Mouse (Mus musculus): ENCODE measurements around the gene Pgm2. TPM values are rescaled to one million over a fixed set of nuclear protein-coding genes. Genes with fewer than 3 reads are reported as not detected.
A peak's percentile ranks its signal among the peaks of the same experiment; 100 is the strongest.

The Pgm2 gene
- polyA plus RNA-seq, 1 experiment, result 13.0 TPM

DNA sequence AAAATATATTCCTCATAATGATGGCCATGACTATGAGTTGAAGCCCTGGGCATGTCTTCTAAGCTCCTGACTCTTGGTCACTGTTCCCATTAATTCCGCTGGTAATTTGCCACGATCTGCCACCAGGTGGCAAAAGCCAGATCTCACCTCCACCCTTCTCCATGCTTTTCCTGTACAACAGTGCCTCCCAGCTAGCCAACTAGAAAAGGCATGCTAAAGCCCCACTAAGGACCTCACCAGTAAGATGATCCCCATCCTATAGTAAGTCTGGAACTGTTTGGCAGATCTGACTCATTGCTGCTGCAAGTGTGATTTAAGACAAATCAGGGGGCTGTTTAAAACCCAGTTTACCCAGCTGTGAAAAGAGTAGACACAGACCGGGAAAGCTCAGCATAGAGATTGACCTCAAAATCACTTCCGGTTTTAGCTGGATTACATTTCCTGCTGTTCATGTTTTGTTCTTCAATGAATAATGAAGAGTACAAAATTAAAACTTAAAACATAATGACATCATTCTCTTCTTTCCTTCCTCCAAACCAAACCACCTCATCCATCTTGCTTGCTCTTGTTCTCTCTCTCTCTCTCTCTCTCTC is 22.6 kb upstream of the Pgm2 start:
- Histone ChIP-seq H3K79me2 (ENCODE audit: control insufficient read depth, insufficient read depth) (no peaks in the 10 kb centered on the region), H3K4me3 (no peak overlapping the region), H3ac (ENCODE audit: control insufficient read depth, insufficient read length) (no peak overlapping the region), H3K36me3 (ENCODE audit: control insufficient read depth, insufficient read depth) (no peaks in the 10 kb centered on the region), H3K4me2 (ENCODE audit: low read depth) (peak overlapping the region; percentile 64), H3K27me3 (ENCODE audit: control insufficient read depth, insufficient read depth, insufficient read length) (no peaks in the 10 kb centered on the region)
- TF ChIP-seq SRF (IDR thresholded peaks at IDR 0.05; ENCODE audit: control insufficient read depth, insufficient read length, low read depth) (no peak), REST (IDR thresholded peaks at IDR 0.05; ENCODE audit: insufficient read depth, insufficient read length) (no peak), POLR2AphosphoS2 (IDR thresholded peaks at IDR 0.05; ENCODE audit: insufficient read length, low read depth) (no peak), MYOG (IDR thresholded peaks at IDR 0.05; ENCODE audit: control insufficient read depth in 1 of 3, insufficient read depth in 1 of 3, insufficient read length in 2 of 3, low read depth in 2 of 3) (no peak), POLR2A (IDR thresholded peaks at IDR 0.05; ENCODE audit: insufficient read length, low read depth) (no peak), MAX (IDR thresholded peaks at IDR 0.05; ENCODE audit: low read depth) (no peak), USF1 (IDR thresholded peaks at IDR 0.05; ENCODE audit: low read depth) (no peak), CEBPB (IDR thresholded peaks at IDR 0.05; ENCODE audit: insufficient read depth, poor library complexity, severe bottlenecking) (no peak), TCF3 (IDR thresholded peaks at IDR 0.05; ENCODE audit: insufficient read length, low read depth) (no peak), TCF12 (IDR thresholded peaks at IDR 0.05; ENCODE audit: insufficient read depth, poor library complexity, severe bottlenecking) (no peak), MYOD1 (IDR thresholded peaks at IDR 0.05; ENCODE audit: control insufficient read depth in 1 of 3, insufficient read length in 2 of 3, low read depth in 2 of 3) (no peak), E2F4 (IDR thresholded peaks at IDR 0.05; ENCODE audit: insufficient read depth) (no peak)

GRCm38 (mm10) chr5:64070742-64071476 is 21.8 kb upstream of the Pgm2 start:
- Histone ChIP-seq H3K36me3 (ENCODE audit: control insufficient read depth, insufficient read depth) (no peaks in the 10 kb centered on the region), H3K79me2 (ENCODE audit: control insufficient read depth, insufficient read depth) (no peaks in the 10 kb centered on the region), H3ac (ENCODE audit: control insufficient read depth, insufficient read length) (no peak overlapping the region), H3K27me3 (ENCODE audit: control insufficient read depth, insufficient read depth, insufficient read length) (no peaks in the 10 kb centered on the region), H3K4me3 (no peak overlapping the region), H3K4me2 (ENCODE audit: low read depth) (peak overlapping the region; percentile 64)
- TF ChIP-seq USF1 (IDR thresholded peaks at IDR 0.05; ENCODE audit: low read depth) (peak; percentile 64), MYOD1 (IDR thresholded peaks at IDR 0.05; ENCODE audit: control insufficient read depth in 1 of 3, insufficient read length in 2 of 3, low read depth in 2 of 3) (no peak)

DNA sequence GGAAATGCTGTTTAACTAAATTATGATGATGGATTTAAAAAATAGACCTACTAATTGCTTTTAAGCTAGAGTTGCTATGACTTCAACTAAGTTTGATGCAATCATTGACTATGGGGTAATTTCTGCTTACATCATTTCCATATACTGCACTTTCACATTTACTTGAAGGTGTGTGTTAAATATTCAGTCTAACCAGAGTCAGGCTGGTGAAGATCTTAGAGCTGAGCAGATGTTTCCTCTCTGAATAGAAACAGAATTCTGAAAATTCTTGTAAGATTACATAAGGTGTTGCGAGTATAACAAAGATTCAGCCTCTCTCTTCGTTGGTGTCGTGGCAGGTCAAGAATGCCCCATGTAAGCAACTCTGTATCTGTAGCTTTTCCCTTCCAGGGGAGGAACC is 18.3 kb upstream of the Pgm2 start:
- Histone ChIP-seq H3K4me3 (no peak overlapping the region), H3K4me2 (ENCODE audit: low read depth) (no peak overlapping the region), H3K27me3 (ENCODE audit: control insufficient read depth, insufficient read depth, insufficient read length) (no peaks in the 10 kb centered on the region), H3ac (ENCODE audit: control insufficient read depth, insufficient read length) (no peak overlapping the region), H3K79me2 (ENCODE audit: control insufficient read depth, insufficient read depth) (no peaks in the 10 kb centered on the region), H3K36me3 (ENCODE audit: control insufficient read depth, insufficient read depth) (no peaks in the 10 kb centered on the region)
- TF ChIP-seq SRF (IDR thresholded peaks at IDR 0.05; ENCODE audit: control insufficient read depth, insufficient read length, low read depth), result no peak
- TF ChIP-seq POLR2A (IDR thresholded peaks at IDR 0.05; ENCODE audit: insufficient read length, low read depth), result no peak
- no peak for TF ChIP-seq TCF12 (IDR thresholded peaks at IDR 0.05; ENCODE audit: insufficient read depth, poor library complexity, severe bottlenecking)
- TF ChIP-seq POLR2AphosphoS2 (IDR thresholded peaks at IDR 0.05; ENCODE audit: insufficient read length, low read depth), result no peak
- TF ChIP-seq E2F4 (IDR thresholded peaks at IDR 0.05; ENCODE audit: insufficient read depth), result no peak
- TF ChIP-seq MYOG (IDR thresholded peaks at IDR 0.05; ENCODE audit: control insufficient read depth in 1 of 3, insufficient read depth in 1 of 3, insufficient read length in 2 of 3, low read depth in 2 of 3), result no peak
- no peak for TF ChIP-seq REST (IDR thresholded peaks at IDR 0.05; ENCODE audit: insufficient read depth, insufficient read length)
- no peak for TF ChIP-seq TCF3 (IDR thresholded peaks at IDR 0.05; ENCODE audit: insufficient read length, low read depth)
- no peak for TF ChIP-seq USF1 (IDR thresholded peaks at IDR 0.05; ENCODE audit: low read depth)
- no peak for TF ChIP-seq MYOD1 (IDR thresholded peaks at IDR 0.05; ENCODE audit: control insufficient read depth in 1 of 3, insufficient read length in 2 of 3, low read depth in 2 of 3)
- no peak for TF ChIP-seq MAX (IDR thresholded peaks at IDR 0.05; ENCODE audit: low read depth)
- no peak for TF ChIP-seq CEBPB (IDR thresholded peaks at IDR 0.05; ENCODE audit: insufficient read depth, poor library complexity, severe bottlenecking)

DNA sequence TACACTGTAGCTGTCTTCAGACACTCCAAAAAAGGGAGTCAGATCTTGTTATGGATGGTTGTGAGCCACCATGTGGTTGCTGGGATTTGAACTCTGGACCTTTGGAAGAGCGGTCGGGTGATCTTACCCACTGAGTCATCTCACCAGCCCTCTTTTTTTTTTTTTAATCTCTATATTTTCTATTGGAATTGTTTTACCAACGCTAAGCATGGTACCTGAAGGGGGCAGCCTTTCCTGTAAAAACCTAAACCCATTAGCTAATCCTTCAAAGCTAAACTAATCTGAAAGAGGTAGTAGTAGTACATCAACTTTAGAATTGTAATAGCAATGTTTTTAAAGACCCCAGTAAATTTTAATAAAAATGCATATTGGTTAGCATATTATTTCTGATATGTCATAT is 17.2 kb upstream of the Pgm2 start:
- no peaks in the 10 kb centered on the region for H3K36me3 ChIP-seq (ENCODE audit: control insufficient read depth, insufficient read depth)
- H3K27me3 ChIP-seq (ENCODE audit: control insufficient read depth, insufficient read depth, insufficient read length), result no peaks in the 10 kb centered on the region
- no peak overlapping the region for H3K4me2 ChIP-seq (ENCODE audit: low read depth)
- H3K4me3 ChIP-seq, result no peak overlapping the region
- no peak overlapping the region for H3ac ChIP-seq (ENCODE audit: control insufficient read depth, insufficient read length)
- no peak for TF ChIP-seq E2F4 (IDR thresholded peaks at IDR 0.05; ENCODE audit: insufficient read depth)
- TF ChIP-seq USF1 (IDR thresholded peaks at IDR 0.05; ENCODE audit: low read depth), result no peak
- no peak for TF ChIP-seq CEBPB (IDR thresholded peaks at IDR 0.05; ENCODE audit: insufficient read depth, poor library complexity, severe bottlenecking)
- TF ChIP-seq SRF (IDR thresholded peaks at IDR 0.05; ENCODE audit: control insufficient read depth, insufficient read length, low read depth), result no peak
- no peak for TF ChIP-seq MAX (IDR thresholded peaks at IDR 0.05; ENCODE audit: low read depth)
- no peak for TF ChIP-seq TCF3 (IDR thresholded peaks at IDR 0.05; ENCODE audit: insufficient read length, low read depth)
- no peak for TF ChIP-seq MYOD1 (IDR thresholded peaks at IDR 0.05; ENCODE audit: control insufficient read depth in 1 of 3, insufficient read length in 2 of 3, low read depth in 2 of 3)
- TF ChIP-seq REST (IDR thresholded peaks at IDR 0.05; ENCODE audit: insufficient read depth, insufficient read length), result no peak
- no peak for TF ChIP-seq MYOG (IDR thresholded peaks at IDR 0.05; ENCODE audit: control insufficient read depth in 1 of 3, insufficient read depth in 1 of 3, insufficient read length in 2 of 3, low read depth in 2 of 3)
- no peak for TF ChIP-seq POLR2A (IDR thresholded peaks at IDR 0.05; ENCODE audit: insufficient read length, low read depth)
- no peak for TF ChIP-seq TCF12 (IDR thresholded peaks at IDR 0.05; ENCODE audit: insufficient read depth, poor library complexity, severe bottlenecking)
- TF ChIP-seq POLR2AphosphoS2 (IDR thresholded peaks at IDR 0.05; ENCODE audit: insufficient read length, low read depth), result no peak
- H3K79me2 ChIP-seq (ENCODE audit: control insufficient read depth, insufficient read depth), result no peaks in the 10 kb centered on the region
